Mouse (Mus musculus): ENCODE data around the gene Rab3a. TPM values are rescaled to one million over a fixed set of nuclear protein-coding genes. Genes with fewer than 3 reads are reported as not detected.

Gene Rab3a
- total and polyA plus RNA-seq, 2 experiments = 2.7 to 10.4 TPM

- peak; percentile 65 for DNase-seq (ENCODE audit: extremely low read depth, low read depth, low spot score)
- peak overlapping the region; percentile 61 for H3K4me3 ChIP-seq (ENCODE audit: insufficient read depth, low read depth, low read length)
- peak overlapping the region; percentile 24 for H3K27ac ChIP-seq (replicated peaks; ENCODE audit: insufficient read depth, low read depth, low read length)
- peaks cover 12% of the 10 kb centered on the region; the same call in 1 of the 2 replicates for H3K4me1 ChIP-seq (ENCODE audit: control insufficient read depth, insufficient read depth, low read length)
- H3K79me2 ChIP-seq (ENCODE audit: control insufficient read depth, insufficient read depth, low read length) = no peaks in the 10 kb centered on the region
- no peaks in the 10 kb centered on the region for H3K36me3 ChIP-seq (ENCODE audit: control insufficient read depth, insufficient read depth, low read length)
- TF ChIP-seq CTCF (IDR thresholded peaks at IDR 0.05; ENCODE audit: low read depth, low read length) (no peak), POLR2A (IDR thresholded peaks at IDR 0.05; ENCODE audit: extremely low read depth, insufficient read depth, low read length) (0 out of 2 replicates have a peak, but pooled peaks have one; percentile 29)
- H3K9ac ChIP-seq (ENCODE audit: low read depth, low read length) = peak overlapping the region; percentile 64
- 25% methylated on average over 21 of the region's 21 CpGs for WGBS
- no peaks in the 10 kb centered on the region for H3K27me3 ChIP-seq (ENCODE audit: control insufficient read depth, insufficient read depth, low read length)
Observed at GRCm38 (mm10) chr8:70766571-70767440, 12.3 kb downstream of the Rab3a start.

GRCm38 (mm10) chr8:70767503-70767902, 13.0 kb downstream of the Rab3a start:
- H3K9ac ChIP-seq (ENCODE audit: low read depth, low read length) = 0 out of 2 replicates have a peak overlapping the region, but pooled peaks have one; percentile 3
- no peaks in the 10 kb centered on the region for H3K79me2 ChIP-seq (ENCODE audit: control insufficient read depth, insufficient read depth, low read length)
- TF ChIP-seq POLR2A (IDR thresholded peaks at IDR 0.05; ENCODE audit: extremely low read depth, insufficient read depth, low read length) = no peak
- no peak for TF ChIP-seq CTCF (IDR thresholded peaks at IDR 0.05; ENCODE audit: low read depth, low read length)
- no peak overlapping the region; the same call in 1 of the 2 replicates for H3K27ac ChIP-seq (replicated peaks; ENCODE audit: insufficient read depth, low read depth, low read length)
- H3K4me1 ChIP-seq (ENCODE audit: control insufficient read depth, insufficient read depth, low read length) = peaks cover 12% of the 10 kb centered on the region; the same call in 1 of the 2 replicates
- H3K36me3 ChIP-seq (ENCODE audit: control insufficient read depth, insufficient read depth, low read length) = no peaks in the 10 kb centered on the region
- DNase-seq (ENCODE audit: extremely low read depth, low read depth, low spot score) = peak; percentile 69
- no peaks in the 10 kb centered on the region for H3K27me3 ChIP-seq (ENCODE audit: control insufficient read depth, insufficient read depth, low read length)
- 28% methylated on average over 6 of the region's 6 CpGs for WGBS
- H3K4me3 ChIP-seq (ENCODE audit: insufficient read depth, low read depth, low read length) = no peak overlapping the region

GRCm38 (mm10) chr8:70768231-70768776, 13.8 kb downstream of the Rab3a start:
- Histone ChIP-seq H3K79me2 (ENCODE audit: control insufficient read depth, insufficient read depth, low read length) (no peaks in the 10 kb centered on the region), H3K36me3 (ENCODE audit: control insufficient read depth, insufficient read depth, low read length) (no peaks in the 10 kb centered on the region), H3K27ac (replicated peaks; ENCODE audit: insufficient read depth, low read depth, low read length) (no peak overlapping the region; the same call in 1 of the 2 replicates), H3K4me3 (ENCODE audit: insufficient read depth, low read depth, low read length) (no peak overlapping the region), H3K27me3 (ENCODE audit: control insufficient read depth, insufficient read depth, low read length) (no peaks in the 10 kb centered on the region), H3K4me1 (ENCODE audit: control insufficient read depth, insufficient read depth, low read length) (peaks cover 12% of the 10 kb centered on the region; the same call in 1 of the 2 replicates), H3K9ac (ENCODE audit: low read depth, low read length) (no peak overlapping the region)
- TF ChIP-seq POLR2A (IDR thresholded peaks at IDR 0.05; ENCODE audit: extremely low read depth, insufficient read depth, low read length) = no peak
- TF ChIP-seq CTCF (IDR thresholded peaks at IDR 0.05; ENCODE audit: low read depth, low read length) = no peak
- no peak for DNase-seq (ENCODE audit: extremely low read depth, low read depth, low spot score)
- WGBS = 90% methylated on average over 32 of the region's 32 CpGs

DNA sequence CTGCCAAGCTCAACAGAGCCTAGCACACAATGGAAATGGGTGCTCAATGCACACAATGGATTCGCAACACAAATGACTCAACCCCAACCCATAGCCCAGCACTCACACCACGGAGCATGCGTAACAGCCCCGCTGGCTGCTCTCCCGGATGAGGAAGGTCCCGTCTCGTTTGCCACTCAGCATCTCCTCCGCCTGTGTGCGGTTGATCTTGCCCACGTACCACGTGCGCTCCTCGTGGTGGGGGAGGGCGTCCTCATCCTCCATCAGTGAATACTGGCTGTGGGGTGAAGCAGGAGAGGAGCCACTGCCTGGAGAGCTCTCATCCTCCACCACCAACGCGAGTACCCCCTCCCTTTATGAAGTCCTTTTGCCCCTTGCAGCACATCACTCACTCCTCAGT, 14.5 kb downstream of the Rab3a start:
- DNase-seq (ENCODE audit: extremely low read depth, low read depth, low spot score) = no peak
- no peaks in the 10 kb centered on the region for H3K36me3 ChIP-seq (ENCODE audit: control insufficient read depth, insufficient read depth, low read length)
- H3K4me1 ChIP-seq (ENCODE audit: control insufficient read depth, insufficient read depth, low read length) = peaks cover 10% of the 10 kb centered on the region; the same call in 1 of the 2 replicates
- H3K79me2 ChIP-seq (ENCODE audit: control insufficient read depth, insufficient read depth, low read length) = no peaks in the 10 kb centered on the region
- 84% methylated on average over 16 of the region's 16 CpGs for WGBS
- no peak overlapping the region for H3K9ac ChIP-seq (ENCODE audit: low read depth, low read length)
- H3K27ac ChIP-seq (replicated peaks; ENCODE audit: insufficient read depth, low read depth, low read length) = no peak overlapping the region
- H3K4me3 ChIP-seq (ENCODE audit: insufficient read depth, low read depth, low read length) = no peak overlapping the region
- no peaks in the 10 kb centered on the region for H3K27me3 ChIP-seq (ENCODE audit: control insufficient read depth, insufficient read depth, low read length)
- TF ChIP-seq CTCF (IDR thresholded peaks at IDR 0.05; ENCODE audit: low read depth, low read length) (no peak), POLR2A (IDR thresholded peaks at IDR 0.05; ENCODE audit: extremely low read depth, insufficient read depth, low read length) (no peak)

DNA sequence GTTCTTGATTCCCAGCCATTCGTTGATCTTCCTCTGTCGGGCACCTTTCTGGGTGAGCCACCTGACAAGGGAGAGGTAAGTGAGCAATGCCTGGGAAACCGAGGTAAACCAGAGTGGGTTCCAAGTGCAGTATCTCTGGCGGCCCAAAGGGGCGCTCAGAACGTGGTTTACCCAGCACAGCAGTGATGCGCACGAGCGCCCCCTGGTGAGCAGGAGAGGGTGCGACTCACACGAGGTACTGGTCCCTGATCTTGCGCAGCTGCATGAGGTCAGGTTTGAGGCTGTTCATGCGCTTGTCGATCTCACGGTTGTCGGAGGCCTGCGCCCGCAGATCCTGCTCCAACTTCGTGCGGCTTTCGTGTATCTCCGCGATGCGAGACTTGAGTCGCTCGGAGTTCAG, 14.9 kb downstream of the Rab3a start:
- Histone ChIP-seq H3K9ac (ENCODE audit: low read depth, low read length) (no peak overlapping the region), H3K36me3 (ENCODE audit: control insufficient read depth, insufficient read depth, low read length) (no peaks in the 10 kb centered on the region), H3K27ac (replicated peaks; ENCODE audit: insufficient read depth, low read depth, low read length) (no peak overlapping the region), H3K27me3 (ENCODE audit: control insufficient read depth, insufficient read depth, low read length) (no peaks in the 10 kb centered on the region), H3K79me2 (ENCODE audit: control insufficient read depth, insufficient read depth, low read length) (no peaks in the 10 kb centered on the region), H3K4me3 (ENCODE audit: insufficient read depth, low read depth, low read length) (no peak overlapping the region), H3K4me1 (ENCODE audit: control insufficient read depth, insufficient read depth, low read length) (peaks cover 7% of the 10 kb centered on the region; the same call in 1 of the 2 replicates)
- WGBS = 12% methylated on average over 26 of the region's 26 CpGs
- TF ChIP-seq POLR2A (IDR thresholded peaks at IDR 0.05; ENCODE audit: extremely low read depth, insufficient read depth, low read length) (no peak), CTCF (IDR thresholded peaks at IDR 0.05; ENCODE audit: low read depth, low read length) (peak; percentile 100)
- peak; percentile 80 for DNase-seq (ENCODE audit: extremely low read depth, low read depth, low spot score)
